Mouse (Mus musculus) CH12.LX (cell line): ENCODE data around the gene Rubcnl. TPM values are rescaled to one million over a fixed set of nuclear protein-coding genes. Genes with fewer than 3 reads are reported as not detected.

ENCODE experiments used
- DNase-seq: peaks from one replicate; pipeline ENCODE4 v3.0.0-alpha.2; 2013; ENCODE audit errors: extremely low read depth
- H3K27ac ChIP-seq: 2 replicates; pipeline ENCODE4 v1.5.1; 2012; ENCODE audit warnings: low read depth, mild to moderate bottlenecking, control low read depth, moderate library complexity; ENCODE audit not compliant: insufficient read depth
- H3K27me3 ChIP-seq: replicated peaks from 2 replicates; pipeline ENCODE3; 2012; ENCODE audit warnings: inconsistent platforms
- H3K36me3 ChIP-seq, 2 experiments: replicated peaks in 1 of 2; 2 replicates each; pipeline versions ENCODE3 to v1.6.1; 2012; ENCODE audit warnings: inconsistent platforms in 1 of 2, low read length in 1 of 2, mild to moderate bottlenecking in 1 of 2, mixed read lengths in 1 of 2, moderate library complexity in 1 of 2; ENCODE audit not compliant: control insufficient read depth in 1 of 2, insufficient read depth in 1 of 2
- H3K4me1 ChIP-seq, 2 experiments: 2 replicates each; pipeline ENCODE4 v1.6.1; 2012; ENCODE audit warnings: inconsistent platforms in 1 of 2, moderate library complexity in 1 of 2; ENCODE audit not compliant: insufficient read depth in 2 of 2, control insufficient read depth in 1 of 2
- H3K4me2 ChIP-seq: 2 replicates; pipeline ENCODE4 v1.6.1; 2012; ENCODE audit warnings: low read depth, mild to moderate bottlenecking, control low read depth; ENCODE audit not compliant: poor library complexity, insufficient read depth, severe bottlenecking
- H3K4me3 ChIP-seq, 3 experiments: fragments of 150-350 bp in 1 of 3; sonication (generic) in 1 of 3; replicated peaks in 1 of 3; 2 replicates each; pipeline versions ENCODE3 to v1.5.1; 2011 to 2012; ENCODE audit warnings: low read depth in 2 of 3, low read length in 2 of 3, mild to moderate bottlenecking in 2 of 3, moderate library complexity in 2 of 3, control low read depth in 1 of 3, improper control_type of control experiment in 1 of 3, inconsistent platforms in 1 of 3, mixed read lengths in 1 of 3; ENCODE audit not compliant: poor library complexity in 1 of 3
- H3K79me2 ChIP-seq: replicated peaks from 2 replicates; pipeline ENCODE4 v1.6.1; 2012; ENCODE audit warnings: mild to moderate bottlenecking, moderate library complexity; ENCODE audit not compliant: control insufficient read depth, poor library complexity, insufficient read depth, severe bottlenecking; ENCODE audit errors: extremely low read depth
- H3K9ac ChIP-seq: 2 replicates; pipeline ENCODE4 v1.6.1; 2012; ENCODE audit warnings: low read depth, mild to moderate bottlenecking, control low read depth, moderate library complexity; ENCODE audit not compliant: insufficient read depth
- H3K9me3 ChIP-seq: replicated peaks from 2 replicates; pipeline ENCODE3; 2012; ENCODE audit warnings: low read length, inconsistent platforms, mixed read lengths
- BHLHE40 ChIP-seq: IDR thresholded peaks from 2 replicates; pipeline ENCODE4 v1.6.1; 2011; ENCODE audit warnings: mild to moderate bottlenecking, low read depth, low read length, improper control_type of control experiment
- CHD1 ChIP-seq: IDR thresholded peaks from 2 replicates; pipeline ENCODE4 v1.6.1; 2012; ENCODE audit warnings: low read depth, low read length, improper control_type of control experiment, inconsistent platforms
- CHD2 ChIP-seq: IDR thresholded peaks from 2 replicates; pipeline ENCODE4 v1.6.1; 2011; ENCODE audit warnings: low read length, improper control_type of control experiment
- CTCF ChIP-seq, 2 experiments: IDR thresholded peaks in 1 of 2; conservative IDR thresholded peaks in 1 of 2; 2 replicates each; pipeline ENCODE4 v1.5.1; 2011 to 2012; ENCODE audit warnings: low read depth in 2 of 2, low read length in 2 of 2, improper control_type of control experiment in 1 of 2, inconsistent platforms in 1 of 2, mild to moderate bottlenecking in 1 of 2, moderate library complexity in 1 of 2
- ELF1 ChIP-seq: IDR thresholded peaks from 2 replicates; pipeline ENCODE4 v1.6.1; 2014; ENCODE audit warnings: low read depth, mild to moderate bottlenecking, inconsistent platforms, low read length, improper control_type of control experiment
- EP300 ChIP-seq: IDR thresholded peaks from 2 replicates; pipeline ENCODE4 v1.6.1; 2011; ENCODE audit warnings: low read length, improper control_type of control experiment
- ETS1 ChIP-seq: conservative IDR thresholded peaks from 2 replicates; pipeline ENCODE4 v1.6.1; 2012; ENCODE audit warnings: low read depth, mild to moderate bottlenecking, inconsistent platforms, low read length, improper control_type of control experiment, moderate library complexity
- IRF4 ChIP-seq: IDR thresholded peaks from 2 replicates; pipeline ENCODE4 v1.6.1; 2014; ENCODE audit warnings: low read depth, mild to moderate bottlenecking, inconsistent platforms, low read length, improper control_type of control experiment
- JUND ChIP-seq: conservative IDR thresholded peaks from 2 replicates; pipeline ENCODE4 v1.6.1; 2011; ENCODE audit warnings: low read depth, low read length, improper control_type of control experiment
- KAT2A ChIP-seq: IDR thresholded peaks from 2 replicates; pipeline ENCODE4 v1.6.1; 2012; ENCODE audit warnings: low read length, improper control_type of control experiment, inconsistent platforms; ENCODE audit not compliant: insufficient replicate concordance
- MAFK ChIP-seq: IDR thresholded peaks from 2 replicates; pipeline ENCODE4 v1.6.1; 2011; ENCODE audit warnings: low read length, improper control_type of control experiment; ENCODE audit not compliant: insufficient replicate concordance
- MAX ChIP-seq: IDR thresholded peaks from 2 replicates; pipeline ENCODE4 v1.6.1; 2011; ENCODE audit warnings: low read length, improper control_type of control experiment
- MAZ ChIP-seq: IDR thresholded peaks from 2 replicates; pipeline ENCODE4 v1.6.1; 2012; ENCODE audit warnings: low read depth, mild to moderate bottlenecking, inconsistent platforms, low read length, improper control_type of control experiment, moderate library complexity
- MEF2A ChIP-seq: IDR thresholded peaks from 2 replicates; pipeline ENCODE4 v1.6.1; 2014; ENCODE audit warnings: low read depth, mild to moderate bottlenecking, inconsistent platforms, low read length, improper control_type of control experiment, borderline replicate concordance
- MXI1 ChIP-seq: IDR thresholded peaks from 2 replicates; pipeline ENCODE4 v1.6.1; 2011; ENCODE audit warnings: mild to moderate bottlenecking, low read depth, low read length, improper control_type of control experiment
- MYC ChIP-seq: IDR thresholded peaks from 2 replicates; pipeline ENCODE4 v1.6.1; 2011; ENCODE audit warnings: low read depth, mild to moderate bottlenecking, improper control_type of control experiment, low read length
- NELFE ChIP-seq: IDR thresholded peaks from 2 replicates; pipeline ENCODE4 v1.6.1; 2011; ENCODE audit warnings: low read depth, low read length, improper control_type of control experiment
- NRF1 ChIP-seq: IDR thresholded peaks from 2 replicates; pipeline ENCODE4 v1.6.1; 2014; ENCODE audit warnings: low read depth, mild to moderate bottlenecking, inconsistent platforms, low read length, improper control_type of control experiment, moderate library complexity
- PAX5 ChIP-seq: IDR thresholded peaks from 2 replicates; pipeline ENCODE4 v1.6.1; 2012; ENCODE audit warnings: low read length, inconsistent platforms, mixed read lengths
- POLR2AphosphoS2 ChIP-seq: IDR thresholded peaks from 2 replicates; pipeline ENCODE4 v1.6.1; 2011; ENCODE audit warnings: low read depth, low read length, improper control_type of control experiment
- RAD21 ChIP-seq: IDR thresholded peaks from 2 replicates; pipeline ENCODE4 v1.6.1; 2011; ENCODE audit warnings: low read depth, mild to moderate bottlenecking, low read length, improper control_type of control experiment, moderate library complexity
- RCOR1 ChIP-seq: conservative IDR thresholded peaks from 2 replicates; pipeline ENCODE4 v1.6.1; 2012; ENCODE audit warnings: low read depth, mild to moderate bottlenecking, inconsistent platforms, low read length, improper control_type of control experiment
- SIN3A ChIP-seq: IDR thresholded peaks from 2 replicates; pipeline ENCODE4 v1.6.1; 2012; ENCODE audit warnings: low read length, improper control_type of control experiment, inconsistent platforms
- SMC3 ChIP-seq: IDR thresholded peaks from 2 replicates; pipeline ENCODE4 v1.6.1; 2011; ENCODE audit warnings: low read depth, low read length, improper control_type of control experiment
- TBP ChIP-seq: conservative IDR thresholded peaks from 2 replicates; pipeline ENCODE4 v1.6.1; 2011; ENCODE audit warnings: low read depth, low read length, improper control_type of control experiment
- USF1 ChIP-seq: IDR thresholded peaks from 2 replicates; pipeline ENCODE4 v1.6.1; 2014; ENCODE audit warnings: low read depth, mild to moderate bottlenecking, inconsistent platforms, low read length, improper control_type of control experiment
- USF2 ChIP-seq: conservative IDR thresholded peaks from 2 replicates; pipeline ENCODE4 v1.6.1; 2011; ENCODE audit warnings: low read depth, low read length, improper control_type of control experiment
- ZC3H11A ChIP-seq: IDR thresholded peaks from 2 replicates; pipeline ENCODE4 v1.6.1; 2012; ENCODE audit warnings: low read depth, mild to moderate bottlenecking, inconsistent platforms, low read length, improper control_type of control experiment
- ZKSCAN1 ChIP-seq: IDR thresholded peaks from 2 replicates; pipeline ENCODE4 v1.6.1; 2012; ENCODE audit warnings: low read depth, inconsistent platforms, low read length, improper control_type of control experiment, borderline replicate concordance
- ZMIZ1 ChIP-seq: IDR thresholded peaks from 2 replicates; pipeline ENCODE4 v1.6.1; 2012; ENCODE audit warnings: low read depth, mild to moderate bottlenecking, inconsistent platforms, low read length, improper control_type of control experiment
- ZNF384 ChIP-seq: IDR thresholded peaks from 2 replicates; pipeline ENCODE4 v1.6.1; 2012; ENCODE audit warnings: low read depth, low read length, improper control_type of control experiment, inconsistent platforms
- dilution Hi-C: fragments of 300-500 bp; cut with MboI; formaldehyde crosslinking; loops from 2 replicates; pipeline ENCODE4 v1.14.3; 2020; ENCODE audit warnings: low sequenced_read_pairs; ENCODE audit not compliant: extremely low pct_unique_long_range_greater_than_20kb, extremely low pct_ligation_motif_present
- in situ Hi-C: fragments of 300-500 bp; cut with MboI; formaldehyde crosslinking; loops from 3 replicates; pipeline ENCODE4 v1.14.3; 2019; ENCODE audit warnings: low sequenced_read_pairs, low pct_ligation_motif_present, low pct_unique_long_range_greater_than_20kb, mixed read lengths
- polyA plus RNA-seq: library from polyadenylated mRNA; unstranded; fragments of >175 nt; gene quantifications from 2 replicates; pipeline ENCODE4 v1.2.1, GENCODE M21; 2012; ENCODE audit warnings: low read depth; ENCODE audit not compliant: insufficient read length
- total RNA-seq, 2 experiments: library from RNA; depleted of rRNA; stranded (reverse); fragments of 300-350 nt in 1 of 2; fragments of >200 nt in 1 of 2; gene quantifications; 2 replicates each; pipeline ENCODE4 v1.2.3; 2012 to 2014

The Rubcnl gene
- total and polyA plus RNA-seq, 3 experiments = 24.7 to 27.2 (median 24.9) TPM

- H3K4me2 ChIP-seq = no peak overlapping the region
- no peak overlapping the region for H3K4me3 ChIP-seq
- TF ChIP-seq ZC3H11A = no peak
- no peak for TF ChIP-seq MXI1
- TF ChIP-seq CHD1 = no peak
- no peak for TF ChIP-seq TBP
- TF ChIP-seq CTCF (conservative IDR thresholded peaks at IDR 0.05 in 1 of 2, IDR thresholded peaks at IDR 0.05 in 1 of 2; ENCODE audit: low read depth in 2 of 2, low read length in 2 of 2) = no peak
- no peak for TF ChIP-seq KAT2A
- TF ChIP-seq MAZ = no peak
- TF ChIP-seq RAD21 = no peak
- no peak for TF ChIP-seq RCOR1
- TF ChIP-seq JUND = no peak
- no peak for TF ChIP-seq ZMIZ1
- TF ChIP-seq SIN3A = no peak
- TF ChIP-seq POLR2AphosphoS2 = no peak
- no peak for TF ChIP-seq IRF4
- peaks cover 34 to 77% of the 10 kb centered on the region in 2 experiments for H3K4me1 ChIP-seq
- H3K9ac ChIP-seq = no peak overlapping the region
- in situ Hi-C loops = no loop called here
- H3K79me2 ChIP-seq = peaks cover 11% of the 10 kb centered on the region
- H3K27ac ChIP-seq = no peak overlapping the region
- no peak for DNase-seq
- H3K27me3 ChIP-seq = no peaks in the 10 kb centered on the region
- dilution Hi-C loops = no loop called here
- peaks cover 34 to 68% of the 10 kb centered on the region in 2 experiments for H3K36me3 ChIP-seq
- H3K9me3 ChIP-seq = no peaks in the 10 kb centered on the region
These were observed 18.4 kb downstream of the Rubcnl start for GRCm38 (mm10) chr14:75034240-75034639.

GRCm38 (mm10) chr14:75035431-75035830, 19.6 kb downstream of the Rubcnl start:
- H3K4me3 ChIP-seq = no peak overlapping the region
- peak overlapping the region; percentile 87 for H3K27ac ChIP-seq
- in situ Hi-C loops = no loop called here
- H3K27me3 ChIP-seq = no peaks in the 10 kb centered on the region
- H3K79me2 ChIP-seq = peaks cover 7% of the 10 kb centered on the region
- H3K9ac ChIP-seq = no peak overlapping the region
- TF ChIP-seq USF2 = no peak
- TF ChIP-seq MEF2A = 0 out of 2 replicates have a peak, but pooled peaks have one; percentile 35
- no peak for TF ChIP-seq PAX5
- TF ChIP-seq SIN3A = no peak
- TF ChIP-seq MAFK = no peak
- peak; percentile 34; the same call in 1 of the 2 replicates for TF ChIP-seq IRF4
- no peak for TF ChIP-seq ZNF384
- peak; percentile 37 for TF ChIP-seq RAD21
- TF ChIP-seq ZC3H11A = no peak
- 0 out of 2 replicates have a peak, but pooled peaks have one; percentile 37 for TF ChIP-seq JUND
- TF ChIP-seq KAT2A = no peak
- no peak for TF ChIP-seq CHD2
- TF ChIP-seq SMC3 = peak; percentile 45
- peak; percentile 45; the same call in 1 of the 2 replicates for TF ChIP-seq BHLHE40
- no peak for TF ChIP-seq MAZ
- no peak for TF ChIP-seq USF1
- no peak for TF ChIP-seq NRF1
- TF ChIP-seq NELFE = no peak
- TF ChIP-seq MYC = peak; percentile 73
- no peak for TF ChIP-seq TBP
- TF ChIP-seq ETS1 = peak; percentile 34
- TF ChIP-seq POLR2AphosphoS2 = no peak
- TF ChIP-seq MXI1 = no peak; the same call in 1 of the 2 replicates
- TF ChIP-seq ELF1 = 0 out of 2 replicates have a peak, but pooled peaks have one; percentile 18
- no peak for TF ChIP-seq RCOR1
- peak; percentile 47 to 71 for TF ChIP-seq CTCF (conservative IDR thresholded peaks at IDR 0.05 in 1 of 2, IDR thresholded peaks at IDR 0.05 in 1 of 2; ENCODE audit: low read depth in 2 of 2, low read length in 2 of 2)
- no peak for TF ChIP-seq ZKSCAN1
- TF ChIP-seq EP300 = 0 out of 2 replicates have a peak, but pooled peaks have one; percentile 9
- peak; percentile 46; the same call in 1 of the 2 replicates for TF ChIP-seq MAX
- TF ChIP-seq, all 38 proteins: peak for 12
- peak; percentile 97 for DNase-seq
- H3K4me2 ChIP-seq = no peak overlapping the region
- H3K4me1 ChIP-seq = peaks cover 28 to 65% of the 10 kb centered on the region in 2 experiments
- H3K9me3 ChIP-seq = no peaks in the 10 kb centered on the region
- peaks cover 43 to 76% of the 10 kb centered on the region in 2 experiments for H3K36me3 ChIP-seq
- dilution Hi-C loops = no loop called here
